Mouse (Mus musculus): ENCODE data around the gene Arhgef10l.

DNA sequence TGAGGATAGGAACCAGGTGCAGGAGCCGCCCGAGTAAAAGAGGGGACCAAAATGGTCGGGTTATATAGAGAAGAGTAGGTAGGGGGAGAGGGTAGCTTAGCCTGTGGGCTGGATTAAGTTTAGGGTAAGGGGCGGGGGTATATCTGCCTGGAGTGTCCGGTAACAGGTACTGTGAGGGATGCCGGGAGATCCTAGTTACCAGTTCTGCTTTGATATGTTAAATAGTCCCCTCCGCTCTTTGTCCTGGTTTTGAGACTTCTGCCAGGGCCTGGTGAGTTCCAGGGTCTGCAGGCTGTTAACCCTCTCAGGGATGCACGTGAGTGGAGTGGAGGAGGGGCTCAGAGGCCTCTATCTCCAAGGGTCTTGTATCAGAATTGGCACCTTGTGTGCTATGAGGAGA, 37.8 kb upstream of the Arhgef10l start:
- TF ChIP-seq EP300 (IDR thresholded peaks at IDR 0.05; ENCODE audit: low read depth in 1 of 2, low read length in 2 of 2) = no peak
- no peak for TF ChIP-seq E2F4 (IDR thresholded peaks at IDR 0.05; ENCODE audit: borderline replicate concordance, low read depth, low read length)
- no peak; a peak in 1 of 4 replicates for TF ChIP-seq POLR2A (IDR thresholded peaks at IDR 0.05; ENCODE audit: control insufficient read depth in 1 of 2, insufficient read depth in 1 of 2, low read depth in 1 of 2, low read length in 2 of 2, poor library complexity in 1 of 2)
- TF ChIP-seq CTCF (IDR thresholded peaks at IDR 0.05 in 2 of 3, conservative IDR thresholded peaks at IDR 0.05 in 1 of 3; ENCODE audit: control insufficient read depth in 1 of 3, insufficient read depth in 1 of 3, low read depth in 2 of 3, low read length in 3 of 3, poor library complexity in 1 of 3, severe bottlenecking in 1 of 3) = no peak
- no peak for TF ChIP-seq MAX (IDR thresholded peaks at IDR 0.05; ENCODE audit: low read length)
- no peak for TF ChIP-seq ELF1 (IDR thresholded peaks at IDR 0.05; ENCODE audit: low read depth, low read length)
- no peak for TF ChIP-seq ZMIZ1 (IDR thresholded peaks at IDR 0.05; ENCODE audit: low read depth, low read length)
- TF ChIP-seq MXI1 (IDR thresholded peaks at IDR 0.05; ENCODE audit: low read depth, low read length) = no peak
- TF ChIP-seq MAZ (IDR thresholded peaks at IDR 0.05; ENCODE audit: low read depth, low read length) = no peak
- no peak for TF ChIP-seq USF1 (IDR thresholded peaks at IDR 0.05; ENCODE audit: low read depth, low read length)
- TF ChIP-seq ETS1 (IDR thresholded peaks at IDR 0.05; ENCODE audit: low read depth, low read length) = no peak
- no peak for TF ChIP-seq KAT2A (conservative IDR thresholded peaks at IDR 0.05; ENCODE audit: low read depth, low read length)
- TF ChIP-seq CHD1 (IDR thresholded peaks at IDR 0.05; ENCODE audit: low read depth, low read length) = no peak
